Mouse (Mus musculus) Muller cell, postnatal 12 days (primary cell): ENCODE measurements around the gene Slc25a21.
"Not testable (repeated sequence)": the region's sequence is repeated elsewhere in the genome, so short reads cannot be mapped to it uniquely, and the experiment has no call there.

Source experiments
- DNase-seq: peaks from one replicate; pipeline ENCODE4 v3.0.0-alpha.2; 2015; ENCODE audit errors: inconsistent ontology term

Slc25a21 gene

DNA sequence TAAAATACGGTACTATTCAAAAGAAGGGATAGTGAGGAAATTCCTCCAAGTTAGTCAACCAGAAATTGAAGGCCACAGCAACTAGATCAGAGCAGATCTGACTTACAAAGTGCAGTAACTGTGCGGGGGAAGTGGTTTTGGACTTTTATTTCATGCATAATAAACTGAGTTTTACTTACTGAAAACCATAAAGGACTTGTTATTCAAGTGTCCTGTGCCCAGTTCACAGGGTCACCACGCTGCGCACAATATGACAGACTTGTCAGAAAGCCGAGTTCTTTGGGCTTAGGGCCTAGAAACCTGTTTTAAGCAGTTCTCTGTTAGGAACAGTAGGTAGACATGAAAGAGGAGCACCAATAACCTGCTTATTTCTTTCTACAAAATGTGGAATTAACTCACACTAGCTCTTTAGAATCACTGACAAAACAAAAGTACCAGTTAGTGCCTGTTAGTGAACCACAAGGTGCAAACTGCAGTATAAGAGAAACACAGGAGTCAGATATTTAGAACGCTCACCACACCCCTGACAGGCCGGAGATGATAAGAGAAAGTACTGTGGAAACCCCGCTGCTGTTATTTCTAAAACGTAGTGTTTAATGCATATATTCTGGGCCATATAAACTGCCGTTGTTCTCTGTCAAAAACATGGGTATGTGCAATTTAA is at the start of gene Slc25a21:
TSS of gene Slc25a21 (minus strand) at position 110 of the 664 bp plus-strand sequence.
- no peak for DNase-seq

DNA sequence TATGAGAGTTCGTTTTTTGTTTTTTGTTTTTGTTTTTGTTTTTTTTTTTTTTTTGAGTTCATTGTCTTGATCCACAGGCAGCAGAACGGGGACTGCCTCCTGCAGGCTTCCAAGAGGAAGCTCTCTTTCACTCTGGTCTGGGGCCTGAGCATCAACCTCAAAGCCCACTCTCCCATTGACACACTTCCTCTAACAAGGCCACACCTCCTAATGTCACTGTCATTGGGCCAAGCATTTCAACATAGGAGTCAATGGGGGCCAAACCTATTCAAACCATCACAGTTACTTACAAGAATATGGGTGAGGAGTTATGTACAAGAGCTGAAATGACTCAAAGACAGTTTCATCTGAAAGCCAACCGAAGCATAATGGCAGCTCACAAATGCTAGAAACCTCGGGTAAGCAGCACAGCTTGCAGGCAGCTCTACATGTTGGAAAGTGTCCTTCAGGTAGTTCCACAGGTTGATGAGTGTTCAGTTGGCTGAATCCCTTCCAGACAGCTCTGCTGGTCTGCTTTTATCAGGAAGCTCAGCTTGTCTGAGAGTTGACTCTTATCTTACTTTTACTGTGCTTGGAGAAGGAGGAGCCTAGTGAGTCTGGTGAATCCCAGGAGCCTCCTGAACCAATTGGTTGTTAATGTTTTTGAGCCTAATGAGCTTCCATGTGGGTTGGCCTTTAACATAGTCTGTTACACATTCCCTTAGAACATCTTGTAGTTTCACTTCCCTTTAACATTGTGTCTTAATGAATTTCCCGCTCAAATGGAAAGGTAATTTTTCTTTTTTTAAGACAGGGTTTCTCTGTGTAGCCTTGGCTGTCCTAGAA is 46.6 kb upstream of the Slc25a21 start:
- DNase-seq = no peak

DNA sequence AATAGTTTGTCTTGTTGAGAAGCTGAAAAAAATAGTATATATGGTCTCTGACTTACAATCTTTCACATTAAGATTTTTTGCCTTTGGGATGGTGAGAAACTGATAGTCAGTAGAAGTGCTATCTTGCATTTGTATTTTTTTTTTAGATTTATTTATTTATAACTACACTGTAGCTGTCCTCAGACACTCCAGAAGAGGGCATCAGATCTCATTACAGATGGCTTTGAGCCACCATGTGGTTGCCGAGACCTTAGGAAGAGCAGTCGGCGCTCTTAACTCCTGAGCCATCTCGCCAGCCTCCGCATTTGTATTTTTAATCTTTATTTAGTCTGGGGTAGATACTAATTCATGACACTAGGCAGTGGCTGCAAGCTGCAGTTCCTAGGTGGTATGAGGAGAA is 36.1 kb upstream of the Slc25a21 start:
- no peak for DNase-seq

DNA sequence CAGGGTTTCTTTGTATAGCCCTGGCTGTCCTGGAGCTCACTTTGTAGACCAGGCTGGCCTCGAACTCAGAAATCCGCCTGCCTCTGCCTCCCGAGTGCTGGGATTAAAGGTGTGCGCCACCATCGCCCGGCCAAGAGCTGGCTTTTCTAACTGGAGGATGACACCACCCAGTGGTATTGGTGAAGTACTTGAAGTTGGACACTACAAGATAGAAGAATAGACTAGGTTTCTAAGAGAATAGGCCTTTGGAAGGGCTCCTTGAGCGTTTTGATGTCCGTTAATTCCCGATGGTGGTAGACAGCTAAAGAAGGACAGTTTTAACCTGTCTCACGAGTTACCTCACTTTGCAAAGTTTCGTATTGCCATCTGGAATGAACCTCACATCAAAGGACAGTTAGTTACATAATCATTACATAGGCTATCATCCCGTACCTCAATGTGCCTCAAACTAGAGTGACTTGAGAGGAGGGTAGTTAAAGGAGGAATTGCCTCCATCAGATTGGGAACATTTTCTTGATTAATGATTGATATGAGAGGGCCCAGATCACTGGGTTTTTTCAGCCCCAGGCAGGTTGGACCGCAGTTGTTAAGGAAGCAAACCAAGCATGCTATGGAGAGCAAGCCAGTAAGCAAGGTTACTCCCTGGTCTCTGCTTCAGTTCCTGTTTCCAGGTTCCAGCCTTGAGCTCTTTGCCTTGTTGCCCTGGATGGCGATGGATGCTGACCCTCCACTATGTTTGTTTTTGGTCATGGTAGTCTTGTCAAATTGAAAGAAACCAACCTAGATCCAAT is 34.0 kb upstream of the Slc25a21 start:
- peak; percentile 27 for DNase-seq

DNA sequence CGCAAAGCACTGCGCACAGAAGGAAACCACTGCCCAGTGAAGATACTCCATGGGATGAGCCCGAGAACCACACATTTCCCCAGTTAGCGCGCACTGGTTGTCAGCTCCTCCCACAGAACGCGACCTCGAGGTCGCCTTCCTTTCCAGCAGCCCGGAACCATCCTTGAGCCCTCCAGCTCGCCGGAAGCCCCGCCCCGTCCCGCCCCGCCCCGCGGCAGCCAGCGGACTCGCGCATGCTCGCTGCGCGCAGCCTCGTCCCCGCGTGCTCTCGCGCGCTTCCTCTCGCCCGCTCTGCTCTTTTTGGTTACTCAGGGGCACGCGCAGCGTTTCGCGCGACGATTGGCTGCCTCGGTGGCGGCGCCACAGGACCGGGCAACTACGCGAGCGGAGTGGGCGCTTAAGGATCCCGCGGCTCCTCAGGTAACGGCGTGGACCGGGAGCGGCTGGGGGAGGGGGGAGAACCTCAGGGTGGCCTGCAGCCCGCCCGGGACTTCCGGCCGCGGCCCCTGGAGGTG is 33.0 kb upstream of the Slc25a21 start, which contains the start of the genes Prps1l3 and Mipol1:
TSS of gene Prps1l3 (plus strand) at position 221 of the 515 bp plus-strand sequence.
TSS of gene Mipol1 (plus strand) at position 236 of the 515 bp plus-strand sequence.
- peak; percentile 97 for DNase-seq

DNA sequence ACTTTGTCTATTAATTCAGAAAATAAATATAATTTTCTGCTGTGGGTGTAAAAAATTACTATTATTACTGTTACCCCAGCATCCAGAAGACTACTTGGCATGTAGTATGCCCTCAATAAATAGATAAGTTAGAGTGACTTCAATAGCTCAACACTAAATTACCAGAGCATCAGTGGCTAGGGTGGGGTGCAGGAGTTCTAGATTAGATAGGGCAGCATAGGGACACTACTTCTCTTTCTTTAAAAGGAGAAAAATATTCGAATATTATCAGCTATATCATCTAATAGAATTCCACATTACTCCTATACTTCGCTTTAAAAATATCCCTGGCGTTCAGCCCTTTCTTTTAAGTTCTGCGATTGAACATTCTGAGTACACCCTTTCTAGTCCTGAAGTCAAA is 32.4 kb upstream of the Slc25a21 start:
- DNase-seq = no peak

DNA sequence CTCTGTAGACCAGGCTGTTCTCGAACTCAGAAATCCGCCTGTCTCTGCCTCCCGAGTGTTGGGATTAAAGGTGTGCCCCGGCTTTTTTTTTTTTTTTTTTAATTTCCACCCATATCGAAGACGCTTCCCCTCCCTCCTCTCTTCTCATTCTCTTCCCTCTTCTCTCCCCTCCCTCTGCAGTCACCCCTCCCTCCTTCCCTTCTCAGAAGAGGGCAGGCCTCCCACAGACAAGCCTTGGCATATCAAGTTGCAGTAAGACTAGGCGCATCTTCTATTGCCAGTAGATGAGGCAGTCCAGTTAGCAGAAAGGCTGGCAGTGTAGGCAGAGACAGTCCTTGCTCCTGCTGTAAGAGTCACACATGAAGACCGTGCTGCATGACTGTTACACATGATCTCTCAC is 30.5 kb upstream of the Slc25a21 start:
- DNase-seq = no peak

DNA sequence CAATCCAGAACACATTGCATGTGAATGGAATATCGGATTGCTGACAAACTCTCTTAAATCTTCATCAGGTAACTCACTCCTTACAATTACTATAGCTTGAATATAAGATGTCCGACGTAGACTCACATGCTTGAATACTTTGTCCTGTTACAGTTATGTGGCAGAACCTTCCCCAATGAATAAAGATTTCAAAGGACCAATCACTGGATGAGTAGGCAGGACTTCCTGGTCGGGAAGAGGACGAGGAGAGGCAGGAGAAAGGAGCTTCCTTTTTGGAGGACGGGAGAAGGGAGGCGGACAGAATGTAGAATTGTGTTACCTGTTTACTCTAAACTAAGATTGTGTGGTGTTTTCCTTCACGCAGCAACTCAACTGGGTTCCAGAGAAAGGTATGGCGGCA is 29.1 kb upstream of the Slc25a21 start:
- DNase-seq = no peak

DNA sequence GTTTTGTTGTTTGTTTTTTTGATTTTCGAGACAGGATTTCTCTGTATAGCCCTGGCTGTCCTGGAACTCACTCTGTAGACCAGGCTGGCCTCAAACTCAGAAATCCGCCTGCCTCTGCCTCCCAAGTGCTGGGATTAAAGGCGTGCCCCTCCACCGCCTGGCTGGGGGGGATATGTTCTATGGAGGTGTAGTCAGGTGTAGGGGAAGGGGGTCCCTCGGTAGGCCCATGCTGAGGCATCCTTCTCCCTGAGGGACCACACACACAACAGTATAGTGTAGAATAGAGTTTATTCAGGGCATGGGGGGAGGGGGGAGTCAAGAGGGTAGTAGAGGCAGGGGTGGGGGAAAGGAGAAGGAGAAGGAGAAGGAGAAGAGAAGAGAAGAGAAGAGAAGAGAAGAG is 15.2 kb upstream of the Slc25a21 start:
- not testable (repeated sequence) for DNase-seq

DNA sequence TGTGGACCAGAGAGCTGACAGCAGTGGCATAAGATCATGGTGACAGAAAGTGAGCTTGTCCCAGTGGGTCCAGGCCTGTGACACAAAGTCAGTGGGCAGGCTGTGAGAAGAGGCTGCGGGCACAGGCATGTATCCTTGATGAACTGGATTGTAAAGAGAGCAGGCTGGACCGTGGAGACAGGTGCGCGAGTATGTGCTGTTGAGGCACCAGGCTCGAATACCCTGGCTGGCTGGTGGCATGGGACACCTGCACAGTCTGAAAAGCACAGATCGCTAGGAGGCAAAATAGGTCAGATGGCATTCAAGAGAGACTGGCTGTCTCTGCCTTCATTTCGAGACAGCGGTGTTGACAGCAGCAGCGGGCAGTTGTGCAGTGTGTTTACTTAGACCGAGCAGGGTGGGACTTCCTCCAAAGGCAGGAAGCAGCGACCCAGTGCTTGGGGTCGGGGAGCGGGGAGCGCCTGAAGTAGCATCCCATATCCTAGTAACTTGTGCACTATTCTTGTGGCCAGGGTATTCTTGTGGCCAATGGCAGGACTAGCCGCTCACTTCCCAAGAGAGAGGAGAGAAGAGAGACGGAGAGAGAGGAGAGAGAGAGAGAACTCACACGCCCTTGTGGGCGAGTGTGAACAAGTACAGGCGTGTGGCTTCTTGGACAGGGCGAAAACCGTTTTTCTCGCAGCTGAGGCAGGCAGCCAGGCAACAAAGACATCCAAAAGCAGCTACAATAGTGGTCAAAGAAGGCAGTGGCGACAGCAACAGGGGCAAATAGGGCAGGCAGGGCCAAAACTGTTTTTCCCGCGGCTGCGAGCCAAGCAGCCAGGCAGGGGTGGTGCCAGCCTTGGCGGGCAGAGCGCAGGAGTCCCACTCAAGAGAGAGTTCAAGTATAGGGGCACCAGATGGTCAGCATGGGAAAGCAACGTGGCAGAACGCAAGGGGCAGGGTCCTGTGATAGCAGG is 14.4 kb upstream of the Slc25a21 start:
- peak; percentile 35 for DNase-seq

DNA sequence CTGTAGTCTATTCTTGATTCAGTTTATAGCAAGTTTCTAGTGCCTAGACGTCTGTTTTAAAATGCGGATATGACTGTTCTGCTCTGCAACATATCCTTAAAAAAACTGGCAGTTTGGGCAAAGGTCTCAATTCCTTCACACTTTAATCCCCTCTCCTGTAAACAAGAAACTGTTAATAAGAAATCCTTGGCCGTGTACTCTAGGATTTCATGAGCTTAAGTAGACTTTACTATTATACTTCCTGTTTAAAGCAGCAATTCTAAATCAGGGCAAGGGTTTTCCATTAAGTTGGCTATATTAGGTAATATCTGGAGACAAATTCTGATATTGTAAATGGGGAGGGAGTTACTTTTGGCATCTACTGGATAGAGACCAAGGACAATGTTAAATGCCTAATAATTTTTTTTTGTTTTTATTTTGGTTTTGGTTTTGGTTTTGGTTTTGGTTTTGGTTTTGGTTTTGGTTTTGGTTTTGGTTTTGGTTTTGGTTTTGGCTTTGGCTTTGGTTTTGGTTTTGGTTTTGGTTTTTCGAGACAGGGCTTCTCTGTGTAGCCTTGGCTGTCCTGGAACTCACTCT is 7.1 kb upstream of the Slc25a21 start:
- no peak for DNase-seq

DNA sequence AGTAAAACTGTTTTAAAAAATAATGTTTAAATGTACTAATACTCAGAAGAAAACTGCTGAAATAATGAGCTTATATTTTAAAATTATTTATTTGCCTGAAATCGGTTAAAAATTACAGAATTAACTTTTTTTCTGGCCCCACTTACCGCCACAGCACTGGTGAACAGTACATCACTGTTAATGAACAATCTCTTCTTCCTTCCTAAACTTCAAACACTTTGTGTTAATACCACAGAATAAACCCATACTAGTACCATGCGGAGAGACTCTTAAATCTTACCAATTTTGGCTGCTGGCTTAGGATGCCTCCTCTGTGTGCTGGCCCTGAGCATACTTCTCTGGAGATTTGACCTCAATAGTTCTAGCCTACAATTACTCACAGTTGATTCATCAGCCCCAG is 4.6 kb upstream of the Slc25a21 start:
- DNase-seq = no peak

DNA sequence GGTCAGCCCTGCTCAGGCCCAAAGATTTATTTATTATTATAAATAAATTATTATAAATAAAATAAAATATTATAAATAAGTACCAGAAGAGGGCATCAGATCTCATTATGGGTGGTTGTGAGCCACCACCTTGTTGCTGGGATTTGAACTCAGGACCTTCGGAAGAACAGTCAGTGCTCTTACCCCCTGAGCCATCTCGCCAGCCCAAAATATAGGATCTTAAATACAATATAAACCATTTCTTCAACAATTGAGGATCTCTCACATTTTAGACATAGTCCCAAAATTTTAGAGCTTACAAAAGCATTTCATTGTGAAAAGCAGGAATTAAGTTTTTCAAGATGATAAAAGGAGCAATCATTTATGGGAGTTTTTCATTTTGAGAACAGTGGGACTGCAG is 2.2 kb upstream of the Slc25a21 start:
- no peak for DNase-seq

DNA sequence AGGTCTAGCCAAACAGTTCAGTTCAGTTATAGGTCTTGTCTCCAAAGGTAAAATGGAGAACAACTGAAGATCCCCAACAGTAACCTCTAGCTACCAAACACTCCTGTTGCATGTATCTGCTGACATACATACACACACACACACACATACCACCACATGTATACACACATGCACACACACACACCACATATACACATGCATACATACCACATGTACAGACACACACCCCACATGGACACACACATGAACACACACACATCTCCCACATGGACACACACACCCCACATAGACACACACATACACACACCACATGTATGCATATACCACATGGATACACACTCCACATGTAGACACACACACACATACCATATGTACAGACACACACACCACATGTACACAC is 997 bp upstream of the Slc25a21 start:
- DNase-seq = no peak

DNA sequence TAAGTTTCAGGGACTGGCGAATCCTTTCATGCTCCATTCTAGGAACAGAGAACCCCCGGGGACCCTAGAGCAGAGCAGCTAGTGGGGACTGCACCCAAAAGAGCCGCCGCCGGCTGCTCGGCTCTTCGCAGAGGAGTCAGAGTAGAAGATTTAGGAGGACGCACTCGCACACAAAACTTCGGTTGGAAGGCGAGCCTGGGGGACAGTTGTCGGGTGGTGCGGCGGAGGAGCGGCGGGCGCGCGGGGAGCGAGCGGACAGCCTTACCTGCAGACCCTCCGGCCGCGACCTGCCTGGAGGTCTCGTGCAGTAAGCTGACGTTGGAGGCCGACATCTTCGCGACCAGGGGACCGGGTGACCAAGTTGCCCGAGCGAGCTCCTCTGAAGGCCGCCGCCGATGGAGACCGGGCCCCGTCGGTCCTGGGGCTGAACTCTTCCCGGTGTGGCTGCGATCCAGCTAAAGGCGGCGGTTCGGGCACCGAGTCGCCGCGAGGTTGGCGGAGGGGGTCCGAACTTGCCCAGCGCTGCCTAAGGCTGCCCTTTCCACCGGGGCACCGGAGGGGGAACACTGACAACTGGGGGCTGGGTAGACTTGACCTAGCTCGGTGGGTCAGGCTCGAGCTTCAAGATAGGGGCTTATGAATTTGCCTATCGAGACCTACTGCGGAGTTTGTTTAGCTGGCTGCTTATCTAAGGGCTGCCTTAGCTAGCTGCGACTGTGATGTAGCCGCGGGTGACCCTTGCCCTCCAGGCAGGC is 487 bp downstream of the Slc25a21 start:
- DNase-seq = peak; percentile 69

DNA sequence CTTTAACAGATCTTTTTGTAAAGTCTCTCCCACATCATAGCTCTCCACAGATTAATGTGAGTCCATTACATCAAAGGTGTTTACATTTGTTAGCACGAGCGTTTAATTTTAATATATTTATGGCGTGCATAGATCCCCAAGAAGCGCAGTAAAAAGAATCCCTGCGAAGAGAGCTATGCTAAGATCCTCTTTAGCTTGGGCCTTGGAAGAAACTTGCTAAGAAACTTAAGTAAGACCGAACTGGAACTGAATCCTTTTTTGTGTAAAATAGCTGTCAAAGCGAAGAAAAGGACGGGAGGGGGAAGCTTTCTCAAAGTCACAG is 1.0 kb downstream of the Slc25a21 start:
- DNase-seq = no peak

DNA sequence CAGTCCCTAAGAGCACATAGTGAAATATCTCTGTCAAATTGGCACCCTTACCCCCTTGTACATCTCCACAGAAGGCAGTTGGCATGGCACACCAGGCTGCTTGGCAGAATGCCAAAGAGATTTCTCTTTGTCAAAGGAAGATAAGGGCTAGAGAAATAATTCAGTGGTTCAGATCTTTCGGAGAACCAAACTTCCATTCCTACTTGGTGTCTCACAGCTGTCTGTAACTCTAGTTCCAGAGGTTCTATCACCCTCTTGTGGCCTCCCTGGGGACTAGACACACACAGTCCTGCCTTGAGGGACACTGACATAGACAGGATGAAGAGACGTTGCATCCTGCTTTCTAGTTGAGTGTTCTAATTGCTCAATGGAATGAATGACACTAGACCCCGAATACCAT is 2.7 kb downstream of the Slc25a21 start:
- DNase-seq = peak; percentile 66

DNA sequence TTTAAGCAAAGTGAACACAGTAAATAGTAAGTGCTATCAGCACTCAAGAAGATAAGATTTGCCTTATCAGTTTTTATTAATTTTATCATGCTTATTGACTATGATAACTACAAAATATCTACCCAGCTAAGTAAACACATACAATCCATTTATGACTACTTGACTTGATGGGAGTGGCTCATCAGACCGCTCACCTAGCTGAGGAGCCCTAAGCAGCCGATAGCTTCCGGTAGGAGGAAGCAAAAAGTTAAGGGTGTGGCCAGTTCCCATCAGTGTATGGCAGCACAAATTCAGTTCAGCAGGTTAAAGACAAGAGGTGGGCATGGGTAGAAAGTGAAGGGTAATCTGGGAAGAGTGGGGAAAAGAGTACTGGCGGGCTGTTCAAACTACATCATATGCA is 10.2 kb downstream of the Slc25a21 start:
- DNase-seq = no peak

DNA sequence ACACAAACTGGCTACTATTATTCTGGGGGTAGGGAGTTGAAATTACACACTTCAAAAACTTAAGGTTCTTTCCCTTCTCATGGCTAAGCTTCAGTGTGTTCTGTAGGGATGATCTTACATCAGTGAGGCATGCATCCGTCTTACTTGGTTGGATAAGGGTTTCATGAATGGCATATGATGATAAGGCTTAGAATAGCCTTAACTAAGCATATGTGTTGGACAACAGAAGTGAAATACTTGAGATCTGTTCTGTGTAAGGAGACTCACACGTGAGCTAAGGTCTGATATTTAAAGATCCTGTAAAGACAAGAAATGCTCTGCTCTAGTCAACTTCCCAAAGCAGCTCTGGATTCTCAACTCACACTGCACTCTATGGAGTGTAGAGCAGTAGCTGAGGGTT is 11.1 kb downstream of the Slc25a21 start:
- no peak for DNase-seq

DNA sequence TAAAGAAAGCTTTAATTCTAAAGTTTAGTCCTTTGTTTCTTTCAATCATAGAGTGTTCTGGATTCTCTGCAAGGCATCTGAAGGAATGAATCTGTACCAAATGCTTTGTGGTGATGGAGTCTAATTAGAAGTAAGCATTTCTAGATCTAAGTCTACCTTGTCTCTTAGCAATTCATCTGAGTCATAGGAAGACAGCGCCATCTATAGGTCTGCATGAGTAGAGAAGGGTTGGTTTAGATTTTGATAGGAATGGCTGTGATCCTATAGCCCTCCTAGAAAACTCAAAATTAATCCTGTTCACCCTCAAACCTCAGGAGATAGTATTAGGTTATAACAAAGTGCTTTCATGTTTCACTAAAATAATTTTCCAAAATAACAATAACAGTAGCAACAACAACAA is 11.8 kb downstream of the Slc25a21 start:
- peak; percentile 32 for DNase-seq
